Mouse (Mus musculus) layer of hippocampus, adult 8-10 months (tissue): Measurements from ENCODE around the gene Taf8. TPM values are rescaled to one million over a fixed set of nuclear protein-coding genes. Genes with fewer than 3 reads are reported as not detected.

Experiments
- DNase-seq, 2 experiments: peaks; one replicate each; pipeline ENCODE4 v3.0.0; 2022; ENCODE audit warnings: low spot score in 2 of 2
- total RNA-seq, 4 experiments: library from RNA; stranded (reverse); gene quantifications; 2 replicates each; pipeline ENCODE4 v1.2.4; 2022

Taf8 gene
- total RNA-seq, 4 experiments from 2014 or later = 18.4 to 25.0 (median 23.4) TPM

DNA sequence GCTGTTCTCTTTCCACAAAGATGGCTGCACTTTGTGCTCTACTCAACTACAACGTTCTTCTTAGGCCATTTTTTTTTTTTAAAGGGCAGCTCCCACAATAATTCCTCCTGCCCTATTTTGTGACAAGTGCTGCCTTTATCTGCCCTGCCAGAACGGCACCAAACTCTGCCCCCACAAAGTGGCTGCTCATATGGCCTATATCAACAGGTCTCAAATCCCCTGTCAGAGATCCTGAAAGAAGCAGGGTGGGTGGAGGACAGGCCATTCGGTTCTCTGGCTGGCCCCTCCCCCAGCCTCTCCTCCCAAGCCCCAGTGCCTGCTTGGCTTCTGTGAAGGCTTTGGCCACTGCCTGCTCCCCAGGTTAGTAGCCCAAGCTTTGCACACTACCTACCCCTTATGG is 17.1 kb downstream of the Taf8 start:
- DNase-seq = no peak

- DNase-seq = no peak
Observed at GRCm38 (mm10) chr17:47484241-47484921, 17.7 kb downstream of the Taf8 start.

DNA sequence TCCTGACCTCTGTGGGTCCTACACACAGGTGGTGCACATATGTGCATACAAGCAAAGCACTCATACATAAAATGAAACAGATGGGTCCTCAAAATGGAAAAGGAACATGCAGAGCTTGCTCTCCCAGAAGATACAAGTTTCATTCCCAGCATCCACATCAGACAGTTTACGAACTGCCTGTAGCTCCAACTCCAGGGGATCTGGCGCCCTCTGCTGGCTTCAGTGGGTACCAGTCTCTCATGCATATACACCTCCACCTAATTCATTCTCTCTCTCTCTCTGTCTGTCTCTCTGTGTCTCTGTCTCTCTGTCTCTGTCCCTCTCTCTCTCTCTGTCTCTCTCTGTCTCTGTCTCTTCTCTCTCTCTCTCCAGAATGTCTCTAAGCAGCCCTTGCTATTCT is 19.7 kb downstream of the Taf8 start:
- peak in 1 of 2 experiments; percentile 42 for DNase-seq

GRCm38 (mm10) chr17:47479887-47480286 is 22.2 kb downstream of the Taf8 start:
- no peak for DNase-seq

DNA sequence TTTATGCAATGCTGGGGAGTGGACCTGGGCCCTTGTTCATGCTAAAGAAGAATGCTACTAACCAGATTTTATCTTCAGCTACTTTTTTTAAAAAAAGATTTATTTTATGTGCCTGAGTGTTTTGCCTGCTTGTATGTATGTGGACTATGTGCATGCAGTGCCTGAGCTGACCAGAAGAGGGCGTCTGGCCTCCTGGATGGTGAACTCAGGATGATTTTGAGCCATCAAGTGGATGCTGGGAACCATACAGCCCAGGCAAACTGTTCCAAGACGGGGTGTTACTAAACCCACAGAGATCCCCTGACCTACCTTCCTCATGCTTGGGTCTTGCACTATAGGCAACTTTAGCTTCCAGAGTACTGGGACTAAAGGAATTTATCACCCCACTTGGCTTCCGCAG is 26.4 kb downstream of the Taf8 start:
- DNase-seq = no peak

- DNase-seq = no peak
Observed at GRCm38 (mm10) chr17:47475181-47475580, 26.9 kb downstream of the Taf8 start.

DNA sequence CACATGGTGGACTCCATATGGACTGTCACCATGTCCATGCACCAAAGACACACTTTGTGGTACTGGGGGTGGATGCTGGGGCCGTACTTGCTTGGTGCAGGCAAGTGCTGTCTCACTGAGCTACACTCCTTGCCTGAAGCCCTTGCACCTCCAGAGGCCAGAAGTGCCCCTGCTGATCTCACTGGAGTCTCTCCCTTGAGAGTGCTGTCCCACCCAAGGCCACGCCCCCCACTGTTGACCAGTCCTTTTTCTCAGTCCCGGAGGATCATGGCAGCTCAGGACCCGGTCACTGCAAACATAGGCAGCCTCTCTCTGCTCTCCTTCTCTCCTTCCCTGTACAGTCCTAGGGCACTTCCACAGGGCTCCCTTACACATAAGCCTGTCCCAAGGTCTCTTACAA is 27.8 kb downstream of the Taf8 start:
- DNase-seq = no peak

DNA sequence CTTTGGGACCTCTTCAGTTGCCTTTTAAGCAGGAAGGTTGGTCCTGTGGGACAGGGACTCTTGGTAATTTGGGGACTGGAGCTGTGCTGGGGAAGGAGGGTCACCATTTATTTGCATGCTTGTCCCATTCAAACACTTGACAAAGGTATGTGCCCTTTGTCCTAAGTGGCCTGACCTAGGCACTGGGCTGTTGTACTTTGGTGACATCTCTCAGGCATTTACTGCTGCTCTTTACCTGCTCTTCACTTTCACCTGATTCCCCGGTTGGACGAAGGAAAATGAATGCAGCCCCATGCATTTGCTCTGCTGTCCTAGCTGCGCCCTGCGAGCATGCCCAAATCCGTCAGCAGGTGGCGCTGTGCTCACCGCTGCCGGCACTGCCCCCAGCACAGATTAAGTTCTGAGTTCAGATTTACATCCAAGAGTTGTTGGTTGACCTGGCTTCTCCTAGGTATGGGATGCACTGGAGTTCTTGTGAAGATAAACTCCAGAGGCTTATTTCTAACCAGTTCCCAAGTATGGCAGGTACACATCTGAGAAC is 28.6 kb downstream of the Taf8 start:
- no peak for DNase-seq

DNA sequence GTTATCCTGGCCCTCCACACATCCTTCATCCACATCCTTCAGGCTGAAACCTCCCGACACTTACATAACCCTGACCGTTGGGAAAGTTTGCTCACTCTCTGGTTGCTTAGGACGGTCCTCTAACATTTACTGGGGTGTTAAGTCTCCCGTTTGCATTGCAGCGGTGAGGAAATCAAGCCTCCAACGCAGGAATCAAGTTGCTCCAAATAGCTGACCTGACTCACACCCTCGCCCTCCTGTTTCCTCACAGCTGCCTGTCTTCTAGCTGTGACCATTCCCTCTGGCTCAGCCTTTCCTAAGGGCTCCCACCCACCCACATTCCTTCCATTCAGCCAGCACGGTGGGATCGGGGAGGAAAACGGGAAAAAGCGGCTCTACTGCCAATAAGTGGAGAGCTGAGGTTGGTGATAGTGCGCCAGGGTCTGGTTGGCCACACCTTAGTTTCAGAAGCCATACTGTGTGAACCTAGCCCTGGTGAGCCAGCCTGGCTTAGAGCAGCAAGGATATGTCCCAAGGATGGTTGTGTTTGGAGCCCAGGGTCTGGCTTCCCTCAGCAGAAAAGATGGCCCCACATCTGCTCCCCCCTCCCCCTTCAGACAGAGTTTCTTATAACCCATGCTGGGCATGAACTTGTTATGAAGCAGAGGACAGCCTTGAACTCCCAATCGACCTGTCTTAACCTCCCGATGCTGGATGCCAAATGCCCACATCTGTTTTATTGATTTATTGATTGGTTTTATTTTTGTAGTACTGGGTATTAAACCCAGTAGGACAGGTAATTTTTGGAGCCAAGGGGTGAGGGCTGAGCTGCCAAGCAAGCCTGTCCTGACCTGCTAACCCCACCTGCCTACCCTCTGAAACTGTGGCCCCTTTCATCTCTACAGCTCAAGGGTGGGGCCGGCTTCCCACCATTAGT is 29.4 kb downstream of the Taf8 start:
- DNase-seq = no peak

DNA sequence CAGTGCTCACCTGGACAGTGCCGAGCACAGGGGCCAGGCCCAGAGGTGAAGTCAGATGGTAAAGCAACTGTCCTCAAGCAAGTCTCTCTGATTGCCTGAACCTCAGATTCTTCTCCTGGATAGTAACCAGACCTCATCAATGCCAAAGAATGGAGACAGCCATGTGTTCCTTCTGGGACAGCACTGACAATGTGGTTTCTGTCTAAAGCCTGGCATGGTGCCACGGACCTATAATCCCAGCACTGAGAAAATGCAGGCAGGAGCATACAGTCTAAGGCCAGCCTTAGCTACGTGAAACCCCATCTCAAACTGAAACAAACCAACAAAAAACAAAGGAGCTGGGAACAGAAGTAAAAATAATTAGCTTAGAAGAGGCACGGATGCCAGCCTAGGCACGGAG is 31.4 kb downstream of the Taf8 start:
- peak in 1 of 2 experiments; percentile 38 for DNase-seq

GRCm38 (mm10) chr17:47470121-47470520 is 32.0 kb downstream of the Taf8 start:
- DNase-seq = no peak

GRCm38 (mm10) chr17:47469642-47470041 is 32.5 kb downstream of the Taf8 start:
- no peak for DNase-seq

DNA sequence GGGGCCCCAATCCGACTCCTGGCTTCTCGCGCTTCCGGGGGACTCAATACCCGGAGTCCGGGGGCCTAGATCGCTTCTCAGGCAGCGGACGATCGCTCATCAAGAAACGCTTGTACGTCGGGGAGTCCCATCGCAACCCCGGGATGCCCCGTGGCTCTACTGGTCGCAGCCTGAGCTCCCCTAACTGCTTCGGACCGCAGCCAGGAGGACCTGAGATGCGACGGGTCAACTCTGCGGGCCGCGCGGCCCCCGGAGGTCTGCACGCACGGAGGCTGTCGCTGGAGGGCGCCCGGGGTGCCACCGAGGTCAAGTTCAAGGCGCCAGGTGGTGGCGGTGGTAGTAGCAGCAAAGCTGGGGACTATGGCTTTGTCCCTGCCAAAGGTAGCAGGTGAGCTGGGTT is 33.6 kb downstream of the Taf8 start:
- DNase-seq = no peak

DNA sequence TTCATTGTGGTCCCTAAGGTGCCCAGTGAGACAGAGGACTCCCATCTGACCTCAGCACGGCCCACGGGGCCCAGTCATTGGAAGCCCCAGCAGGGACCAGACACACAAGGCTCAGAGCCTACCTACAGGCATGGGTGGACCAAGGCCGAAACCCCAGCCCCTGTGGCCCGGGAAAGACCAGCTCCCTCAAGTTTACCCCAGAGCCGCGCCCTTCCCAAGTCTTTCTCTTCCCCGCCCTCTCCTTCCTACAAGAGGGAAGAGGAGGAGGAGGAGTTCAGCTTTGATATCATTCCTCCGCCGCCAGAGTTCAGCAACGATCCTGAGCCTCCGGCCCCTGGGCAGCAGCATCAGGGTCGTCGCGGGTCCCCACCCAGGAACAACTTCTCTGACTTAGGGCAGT is 34.0 kb downstream of the Taf8 start:
- no peak for DNase-seq

- no peak for DNase-seq
Observed at GRCm38 (mm10) chr17:47467659-47468058, 34.4 kb downstream of the Taf8 start.

GRCm38 (mm10) chr17:47466284-47466683 is 35.8 kb downstream of the Taf8 start:
- DNase-seq = no peak

GRCm38 (mm10) chr17:47465016-47465415 is 37.1 kb downstream of the Taf8 start:
- no peak for DNase-seq

DNA sequence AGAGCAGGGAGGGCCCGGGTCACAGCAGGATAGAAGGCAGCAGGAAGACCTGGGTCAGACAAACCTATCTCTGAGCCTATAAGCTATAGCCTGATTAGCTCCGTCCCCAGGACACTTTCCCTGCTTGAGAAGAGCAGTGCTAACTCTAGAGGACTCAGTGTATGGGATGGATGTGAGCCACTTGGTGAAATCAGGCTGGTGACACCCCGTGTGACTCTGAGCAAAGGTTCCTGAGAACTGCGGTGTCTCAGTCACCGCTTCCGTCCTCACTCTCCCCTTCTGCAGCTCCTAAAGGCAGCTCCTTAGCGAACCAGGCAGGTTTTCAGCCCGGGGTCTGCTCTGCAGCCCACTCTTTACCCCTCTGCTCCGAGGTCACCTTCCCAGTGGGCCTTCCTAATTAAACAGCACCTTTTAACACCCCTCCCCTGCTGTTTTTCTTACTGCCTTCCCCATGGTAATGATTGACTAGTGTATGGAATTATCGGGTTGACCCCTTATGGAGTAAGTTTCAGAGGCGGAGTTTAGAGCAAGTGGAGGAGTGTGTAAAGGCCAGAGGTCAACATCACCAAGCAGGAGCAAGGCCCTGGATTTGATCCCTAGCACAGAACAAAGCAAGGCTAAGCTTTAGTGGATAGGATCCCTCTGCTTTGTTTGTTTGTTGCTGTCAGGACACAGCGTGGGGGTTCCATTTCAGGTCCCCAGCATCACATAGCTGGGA is 37.7 kb downstream of the Taf8 start:
- no peak for DNase-seq

DNA sequence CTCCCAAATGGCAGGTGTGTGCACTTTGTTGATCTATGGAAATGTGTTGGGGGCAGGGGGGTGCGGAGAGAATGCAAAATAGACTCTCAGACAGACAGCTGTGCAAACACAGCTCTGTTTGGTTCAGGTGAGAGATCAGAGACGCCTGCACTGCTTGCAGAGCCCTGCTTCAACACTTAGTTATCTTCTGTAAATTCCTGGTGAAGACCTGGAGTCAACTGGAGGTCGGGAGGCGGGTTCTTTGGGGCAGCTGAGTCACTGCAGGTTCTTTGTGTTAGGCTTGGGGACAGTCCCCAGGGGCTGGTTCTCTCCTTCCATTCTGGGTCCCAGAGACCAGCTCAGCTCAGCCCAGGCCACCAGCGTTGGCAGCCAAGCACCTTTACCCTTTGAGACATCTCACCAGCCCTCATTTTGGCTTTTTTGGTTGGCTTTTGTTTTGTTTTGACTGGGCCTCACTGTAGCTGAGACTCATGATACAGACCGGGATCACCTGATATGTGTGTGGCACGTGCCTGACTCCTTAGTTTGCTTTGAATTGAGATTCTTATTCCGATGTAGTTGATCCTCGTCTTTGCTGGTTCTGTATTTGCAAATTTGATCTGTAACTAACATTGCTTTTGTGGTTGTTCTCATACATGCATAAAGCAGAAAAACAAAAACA is 39.2 kb downstream of the Taf8 start:
- no peak for DNase-seq

- DNase-seq = no peak
Observed at GRCm38 (mm10) chr17:47462209-47462608, 39.9 kb downstream of the Taf8 start.

- no peak for DNase-seq
Observed at GRCm38 (mm10) chr17:47461688-47462087, 40.4 kb downstream of the Taf8 start.
